19 mouse cellular contexts compared by ENCODE assay signal in the genomic region with DNA sequence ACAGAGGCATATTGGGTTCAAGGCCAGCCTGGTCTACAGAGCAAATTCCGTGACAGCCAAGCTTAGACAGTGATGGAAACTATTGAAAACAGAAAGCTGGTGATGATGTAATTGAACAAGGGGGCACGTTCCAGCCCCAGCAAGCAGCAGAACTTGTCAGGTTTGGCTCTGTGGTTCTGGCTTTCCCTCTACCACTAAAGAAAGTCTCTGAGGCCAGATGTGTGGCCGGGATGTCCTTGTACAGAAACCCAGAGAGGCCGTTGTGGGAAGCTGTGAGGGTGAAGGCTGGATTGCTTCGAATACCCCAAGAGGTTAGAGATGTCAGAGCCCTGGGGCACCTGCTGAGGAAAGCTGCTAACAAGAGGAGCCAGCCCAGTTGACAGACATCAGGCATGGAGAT.
"Had no signal": no experiment of that assay in that cellular context is flagged by ENCODE, and none has a peak within 500 bp of the region (broad histone marks: within the 10 kb centered on the region; RNA-seq: fewer than 3 reads in every experiment).

No protein-coding gene starts in this region.

- H3K27me3 ChIP-seq: midbrain, embryonic 12.5 days; neural tube, embryonic 13.5 days; neural tube, embryonic 15.5 days had no signal

- H3K4me2 ChIP-seq: lung, embryonic 14.5 days; midbrain, embryonic 12.5 days; neural tube, embryonic 13.5 days; neural tube, embryonic 15.5 days had no signal

- H3K27ac ChIP-seq: midbrain, embryonic 10.5 days; midbrain, embryonic 12.5 days; neural tube, embryonic 13.5 days; neural tube, embryonic 15.5 days had no signal

- H3K4me1 ChIP-seq: midbrain, embryonic 10.5 days; midbrain, embryonic 12.5 days; neural tube, embryonic 13.5 days; neural tube, embryonic 15.5 days had no signal

- H3K9ac ChIP-seq: lung, embryonic 14.5 days; midbrain, embryonic 12.5 days; neural tube, embryonic 13.5 days; neural tube, embryonic 15.5 days had no signal

- ATAC-seq: midbrain, embryonic 16.5 days had no signal

- H3K4me3 ChIP-seq: midbrain, embryonic 10.5 days; midbrain, embryonic 12.5 days; myocyte; neural tube, embryonic 13.5 days; neural tube, embryonic 15.5 days had no signal

- H3K9me3 ChIP-seq: midbrain, embryonic 10.5 days; midbrain, embryonic 12.5 days; neural tube, embryonic 13.5 days; neural tube, embryonic 15.5 days had no signal

- DNase-seq: lung, adult 18-20 months; lung, embryonic 14.5 days; lung, postnatal 10 days; lung, postnatal 4 days; midbrain, embryonic 14.5 days; retina, postnatal 1 day; right cerebral cortex, adult 18-20 months; right cerebral cortex, postnatal 25 days; right cerebral cortex, postnatal 4 days; spleen, adult 18-20 months; thymus, adult 18-20 months; thymus, postnatal 14 days; thymus, postnatal 36 days had no signal
